Mouse (Mus musculus) liver, embryonic 15.5 days (tissue): ENCODE results near the gene Limch1. TPM values are rescaled to one million over a fixed set of nuclear protein-coding genes. Genes with fewer than 3 reads are reported as not detected.

ENCODE experiments used
- ATAC-seq: fragments of 200-750 bp; cut with Nextera tagmentation; 2 replicates; pipeline ENCODE4 v1.8.0; 2017; ENCODE audit warnings: moderate number of reproducible peaks, mild to moderate bottlenecking, moderate library complexity; ENCODE audit not compliant: insufficient read depth
- H3K27ac ChIP-seq: fragments of 300-500 bp; sonication (generic); replicated peaks from 2 replicates; pipeline ENCODE4 v1.5.1; 2015; ENCODE audit warnings: mild to moderate bottlenecking, inconsistent platforms
- H3K27me3 ChIP-seq: fragments of 300-500 bp; sonication (generic); 2 replicates; pipeline ENCODE4 v1.6.1; 2015; ENCODE audit warnings: mild to moderate bottlenecking, inconsistent platforms
- H3K36me3 ChIP-seq: fragments of 300-500 bp; sonication (generic); replicated peaks from 2 replicates; pipeline ENCODE4 v1.6.1; 2015; ENCODE audit warnings: moderate library complexity, mild to moderate bottlenecking, inconsistent platforms
- H3K4me1 ChIP-seq: fragments of 300-500 bp; sonication (generic); replicated peaks from 2 replicates; pipeline ENCODE4 v1.6.1; 2015; ENCODE audit warnings: inconsistent platforms
- H3K4me2 ChIP-seq: fragments of 300-500 bp; sonication (generic); 2 replicates; pipeline ENCODE4 v1.6.1; 2015; ENCODE audit warnings: moderate library complexity, mild to moderate bottlenecking, inconsistent platforms
- H3K4me3 ChIP-seq: fragments of 300-500 bp; sonication (generic); replicated peaks from 2 replicates; pipeline ENCODE4 v1.5.1; 2015; ENCODE audit warnings: mild to moderate bottlenecking, inconsistent platforms
- H3K9ac ChIP-seq: fragments of 300-500 bp; sonication (generic); 2 replicates; pipeline ENCODE4 v1.6.1; 2015; ENCODE audit warnings: moderate library complexity, mild to moderate bottlenecking, inconsistent platforms
- H3K9me3 ChIP-seq: fragments of 300-500 bp; sonication (generic); replicated peaks from 2 replicates; pipeline ENCODE4 v1.6.1; 2016; ENCODE audit warnings: inconsistent platforms
- WGBS: fragments of 180-500 bp; shearing (Covaris S2); methylation state at CpG from one replicate; pipeline ENCODE4 v1.1.7; 2015; ENCODE audit warnings: mixed read lengths; ENCODE audit not compliant: insufficient replicate concordance; 5-methylcytosine and 5-hydroxymethylcytosine counted together
- polyA plus RNA-seq: library from polyadenylated mRNA; unstranded; fragments of >200 nt; fragmentation: Nextera tagmentation; extraction: Ambion mirVana; gene quantifications from 2 replicates; pipeline ENCODE4 v1.2.1, GENCODE M21; 2015

Limch1 gene
- polyA plus RNA-seq, 1 experiment from 2014 or later: 1.8 TPM

DNA sequence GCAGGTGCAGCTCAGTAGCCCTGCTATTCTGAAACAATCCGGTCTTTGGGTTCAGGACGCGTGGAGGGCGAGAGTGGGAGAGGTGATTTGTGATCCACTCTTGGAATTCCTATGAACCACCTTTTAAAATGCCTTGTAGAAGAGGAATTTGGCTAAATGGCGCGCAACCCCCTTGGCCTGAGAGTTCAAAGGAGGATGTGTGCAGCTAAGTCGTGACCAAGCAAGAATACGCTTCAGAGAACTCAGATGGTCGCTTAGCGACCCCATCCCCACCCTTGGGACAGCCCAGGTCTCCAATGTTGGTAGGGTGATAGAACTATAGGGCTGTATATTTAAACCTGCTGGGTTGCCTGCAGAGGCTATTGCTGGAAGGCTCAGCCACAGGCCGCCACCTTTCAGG is 1.1 kb downstream of the Limch1 start:
- Histone ChIP-seq H3K4me2 (no peak overlapping the region), H3K36me3 (no peaks in the 10 kb centered on the region), H3K9me3 (no peaks in the 10 kb centered on the region), H3K9ac (no peak overlapping the region), H3K27ac (no peak overlapping the region), H3K27me3 (peaks cover 47% of the 10 kb centered on the region), H3K4me1 (0 out of 2 replicates have a peak, but pooled peaks cover 4% of the 10 kb centered on the region), H3K4me3 (no peak overlapping the region)
- ATAC-seq: no peak
- WGBS: 5% methylated on average over 11 of the region's 11 CpGs

GRCm38 (mm10) chr5:66747761-66748430 is 2.3 kb downstream of the Limch1 start:
- ATAC-seq: no peak
- H3K36me3 ChIP-seq: no peaks in the 10 kb centered on the region
- H3K4me1 ChIP-seq: 0 out of 2 replicates have a peak, but pooled peaks cover 4% of the 10 kb centered on the region
- H3K27ac ChIP-seq: no peak overlapping the region
- H3K4me2 ChIP-seq: no peak overlapping the region
- WGBS: 25% methylated on average over 10 of the region's 10 CpGs
- peaks cover 47% of the 10 kb centered on the region for H3K27me3 ChIP-seq
- no peaks in the 10 kb centered on the region for H3K9me3 ChIP-seq
- no peak overlapping the region for H3K9ac ChIP-seq
- no peak overlapping the region for H3K4me3 ChIP-seq

GRCm38 (mm10) chr5:66748448-66749115 is 3.0 kb downstream of the Limch1 start:
- Histone ChIP-seq H3K9me3 (no peaks in the 10 kb centered on the region), H3K4me1 (0 out of 2 replicates have a peak, but pooled peaks cover 4% of the 10 kb centered on the region), H3K36me3 (no peaks in the 10 kb centered on the region), H3K27ac (no peak overlapping the region), H3K4me2 (no peak overlapping the region), H3K27me3 (peaks cover 47% of the 10 kb centered on the region), H3K9ac (no peak overlapping the region), H3K4me3 (no peak overlapping the region)
- 34% methylated on average over 5 of the region's 5 CpGs for WGBS
- ATAC-seq: no peak

- 53% methylated on average over 7 of the region's 7 CpGs for WGBS
- ATAC-seq: no peak
- peaks cover 30% of the 10 kb centered on the region for H3K27me3 ChIP-seq
- no peaks in the 10 kb centered on the region for H3K9me3 ChIP-seq
- H3K9ac ChIP-seq: no peak overlapping the region
- 0 out of 2 replicates have a peak, but pooled peaks cover 4% of the 10 kb centered on the region for H3K4me1 ChIP-seq
- no peak overlapping the region for H3K4me3 ChIP-seq
- no peak overlapping the region for H3K27ac ChIP-seq
- no peaks in the 10 kb centered on the region for H3K36me3 ChIP-seq
- no peak overlapping the region for H3K4me2 ChIP-seq
These were observed 5.0 kb downstream of the Limch1 start for GRCm38 (mm10) chr5:66750641-66751040.

DNA sequence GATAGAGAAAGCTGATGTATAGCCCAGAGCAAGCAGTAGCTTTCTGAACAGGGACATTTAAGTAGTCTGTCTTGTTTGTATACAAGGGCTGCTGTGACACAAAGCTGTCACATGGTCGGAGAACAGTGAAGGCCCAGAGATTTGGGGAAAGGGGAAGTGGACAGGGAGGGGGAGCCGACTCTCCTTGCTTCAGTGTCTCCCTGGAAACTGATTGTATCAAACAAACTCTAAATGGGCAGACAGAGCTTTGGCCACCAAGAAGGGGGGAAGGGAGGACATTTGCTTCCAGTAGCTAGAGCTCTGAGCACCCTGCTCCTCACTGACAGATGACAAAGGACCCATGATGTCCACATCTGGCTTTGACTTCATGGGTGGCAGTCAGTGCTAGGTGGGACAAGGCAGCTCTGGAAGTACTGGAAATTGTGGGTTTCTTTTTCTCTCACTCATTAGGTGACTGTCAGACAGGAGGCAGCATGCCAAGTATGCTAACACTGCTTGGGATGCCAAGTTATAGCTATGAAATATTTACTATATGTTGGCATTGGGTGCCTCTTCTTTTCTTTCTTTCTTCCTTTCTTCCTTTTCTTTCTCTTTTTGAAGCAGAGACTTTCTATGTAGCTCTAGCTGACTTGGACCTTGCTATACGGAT is 5.8 kb downstream of the Limch1 start:
- H3K9me3 ChIP-seq: no peaks in the 10 kb centered on the region
- 15% methylated on average over 3 of the region's 3 CpGs for WGBS
- H3K4me1 ChIP-seq: no peaks in the 10 kb centered on the region
- no peak overlapping the region for H3K4me3 ChIP-seq
- H3K4me2 ChIP-seq: no peak overlapping the region
- ATAC-seq: no peak
- H3K27ac ChIP-seq: no peak overlapping the region
- H3K9ac ChIP-seq: no peak overlapping the region
- no peaks in the 10 kb centered on the region for H3K36me3 ChIP-seq
- peaks cover 22% of the 10 kb centered on the region for H3K27me3 ChIP-seq

GRCm38 (mm10) chr5:66753620-66754019 is 8.0 kb downstream of the Limch1 start:
- Histone ChIP-seq H3K36me3 (no peaks in the 10 kb centered on the region), H3K4me1 (no peaks in the 10 kb centered on the region), H3K27ac (no peak overlapping the region), H3K4me2 (no peak overlapping the region), H3K9me3 (no peaks in the 10 kb centered on the region), H3K4me3 (no peak overlapping the region), H3K27me3 (peaks cover 2% of the 10 kb centered on the region; the same call in 1 of the 2 replicates), H3K9ac (no peak overlapping the region)
- 63% methylated on average over 9 of the region's 9 CpGs for WGBS
- ATAC-seq: no peak

- H3K36me3 ChIP-seq: no peaks in the 10 kb centered on the region
- H3K9me3 ChIP-seq: no peaks in the 10 kb centered on the region
- 56% methylated on average over 10 of the region's 10 CpGs for WGBS
- H3K9ac ChIP-seq: no peak overlapping the region
- no peak overlapping the region for H3K4me3 ChIP-seq
- H3K4me2 ChIP-seq: no peak overlapping the region
- ATAC-seq: no peak
- H3K27me3 ChIP-seq: no peaks in the 10 kb centered on the region
- no peak overlapping the region for H3K27ac ChIP-seq
- no peaks in the 10 kb centered on the region for H3K4me1 ChIP-seq
These were observed 11.4 kb downstream of the Limch1 start for GRCm38 (mm10) chr5:66756821-66757705.

DNA sequence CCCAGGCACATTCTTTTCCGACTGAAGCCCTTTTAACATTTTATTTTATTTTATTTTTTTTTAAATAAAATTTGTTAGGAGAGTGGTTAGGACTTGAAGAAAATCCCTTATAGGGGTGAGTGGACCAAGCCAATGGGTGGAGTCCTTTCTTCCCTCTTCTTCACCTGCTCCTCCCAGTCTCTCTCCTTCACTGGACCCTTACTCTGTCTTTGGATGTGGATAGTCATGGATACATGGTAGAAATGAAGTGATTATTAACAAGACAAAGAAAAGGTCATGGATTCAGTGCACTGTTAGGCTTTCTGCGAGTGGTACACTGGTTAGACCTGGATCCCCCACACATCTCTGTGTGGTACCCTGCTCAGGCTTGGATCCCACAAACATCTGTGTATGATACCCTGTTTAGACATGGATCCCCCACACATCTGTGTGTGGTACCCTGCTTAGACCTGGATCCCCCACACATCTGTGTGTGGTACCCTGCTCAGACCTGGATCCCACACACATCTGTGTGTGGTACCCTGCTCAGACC is 12.1 kb downstream of the Limch1 start:
- no peaks in the 10 kb centered on the region for H3K9me3 ChIP-seq
- no peak overlapping the region for H3K4me3 ChIP-seq
- no peak overlapping the region for H3K9ac ChIP-seq
- no peak overlapping the region for H3K4me2 ChIP-seq
- H3K36me3 ChIP-seq: no peaks in the 10 kb centered on the region
- H3K4me1 ChIP-seq: no peaks in the 10 kb centered on the region
- WGBS: 42% methylated on average over 2 of the region's 2 CpGs
- no peak for ATAC-seq
- H3K27ac ChIP-seq: no peak overlapping the region
- H3K27me3 ChIP-seq: no peaks in the 10 kb centered on the region

DNA sequence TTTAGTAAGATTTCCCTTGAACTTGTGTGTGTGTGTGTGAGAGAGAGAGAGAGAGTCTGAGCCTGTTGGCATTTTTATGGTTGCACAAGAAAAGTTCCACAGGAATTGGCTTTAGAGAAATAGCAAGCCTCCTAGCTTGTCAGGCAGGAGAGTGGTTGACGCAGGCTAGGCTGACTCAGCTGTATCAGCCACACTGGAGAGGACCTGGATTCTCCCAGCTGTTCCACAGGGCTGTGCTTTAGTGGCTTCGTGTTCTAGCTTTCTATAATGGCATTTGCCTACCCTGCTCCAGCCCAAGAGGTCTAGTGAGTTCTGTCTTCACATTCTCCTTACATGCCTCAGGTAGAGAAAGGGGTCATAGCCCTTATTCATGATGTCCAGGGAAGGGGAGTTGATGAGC is 13.7 kb downstream of the Limch1 start:
- H3K36me3 ChIP-seq: no peaks in the 10 kb centered on the region
- ATAC-seq: no peak
- H3K27me3 ChIP-seq: no peaks in the 10 kb centered on the region
- 50% methylated on average over 2 of the region's 2 CpGs for WGBS
- H3K27ac ChIP-seq: no peak overlapping the region
- H3K4me1 ChIP-seq: no peaks in the 10 kb centered on the region
- H3K9ac ChIP-seq: no peak overlapping the region
- H3K9me3 ChIP-seq: no peaks in the 10 kb centered on the region
- H3K4me3 ChIP-seq: no peak overlapping the region
- no peak overlapping the region for H3K4me2 ChIP-seq

GRCm38 (mm10) chr5:66760747-66761146 is 15.1 kb downstream of the Limch1 start:
- WGBS: 80% methylated on average over 10 of the region's 10 CpGs
- Histone ChIP-seq H3K4me2 (no peak overlapping the region), H3K4me1 (no peaks in the 10 kb centered on the region), H3K4me3 (no peak overlapping the region), H3K36me3 (no peaks in the 10 kb centered on the region), H3K9ac (no peak overlapping the region), H3K27ac (no peak overlapping the region), H3K9me3 (no peaks in the 10 kb centered on the region), H3K27me3 (no peaks in the 10 kb centered on the region)
- ATAC-seq: no peak
